Mouse (Mus musculus) lung, postnatal 0 days (tissue): ENCODE results near the gene Greb1. TPM values are rescaled to one million over a fixed set of nuclear protein-coding genes. Genes with fewer than 3 reads are reported as not detected.

Experiments used
- ATAC-seq: fragments of 200-750 bp; cut with Nextera tagmentation; 2 replicates; pipeline ENCODE4 v1.8.0; 2017; ENCODE audit warnings: moderate library complexity
- DNase-seq: peaks from one replicate; pipeline ENCODE4 v3.0.0-alpha.2; 2016; ENCODE audit warnings: low spot score
- H3K27ac ChIP-seq: fragments of 300-500 bp; sonication (generic); 2 replicates; pipeline ENCODE4 v1.5.1; 2014; ENCODE audit warnings: antibody characterized with exemption, mild to moderate bottlenecking, low read length, mixed read lengths
- H3K27me3 ChIP-seq: fragments of 300-500 bp; sonication (generic); replicated peaks from 2 replicates; pipeline ENCODE4 v1.6.1; 2014; ENCODE audit warnings: low read length, mixed read lengths; ENCODE audit not compliant: insufficient read depth
- H3K36me3 ChIP-seq: fragments of 300-500 bp; sonication (generic); 2 replicates; pipeline ENCODE4 v1.6.1; 2014; ENCODE audit warnings: low read length, mixed read lengths; ENCODE audit not compliant: insufficient read depth
- H3K4me1 ChIP-seq: fragments of 300-500 bp; sonication (generic); 2 replicates; pipeline ENCODE4 v1.6.1; 2014; ENCODE audit warnings: antibody characterized with exemption, low read depth, low read length, mixed read lengths; ENCODE audit not compliant: insufficient read depth
- H3K4me2 ChIP-seq: fragments of 300-500 bp; sonication (generic); replicated peaks from 2 replicates; pipeline ENCODE4 v1.6.1; 2014; ENCODE audit warnings: low read depth, mild to moderate bottlenecking, low read length, moderate library complexity, mixed read lengths
- H3K4me3 ChIP-seq: fragments of 300-500 bp; sonication (generic); 2 replicates; pipeline ENCODE4 v1.5.1; 2014; ENCODE audit warnings: low read depth, low read length
- H3K9ac ChIP-seq: fragments of 300-500 bp; sonication (generic); replicated peaks from 2 replicates; pipeline ENCODE4 v1.6.1; 2014; ENCODE audit warnings: low read depth, mild to moderate bottlenecking
- H3K9me3 ChIP-seq: fragments of 300-500 bp; sonication (generic); 2 replicates; pipeline ENCODE4 v1.6.1; 2016; ENCODE audit warnings: low read length, mixed read lengths
- CTCF ChIP-seq: IDR thresholded peaks from 2 replicates; pipeline ENCODE4 v1.5.1; 2016; ENCODE audit warnings: antibody characterized with exemption, mild to moderate bottlenecking
- EP300 ChIP-seq: IDR thresholded peaks from 2 replicates; pipeline ENCODE4 v1.6.1; 2016; ENCODE audit warnings: antibody characterized with exemption, mild to moderate bottlenecking, control low read depth
- WGBS: fragments of 180-500 bp; shearing (Covaris S2); extraction: QIAGEN DNeasy Blood & Tissue Kit; methylation state at CpG from one replicate; pipeline ENCODE4 v1.1.7; 2014; 5-methylcytosine and 5-hydroxymethylcytosine counted together
- polyA plus RNA-seq: library from polyadenylated mRNA; unstranded; fragments of >200 nt; fragmentation: Nextera tagmentation; extraction: Ambion mirVana; gene quantifications from 2 replicates; pipeline ENCODE4 v1.2.1, GENCODE M21; 2015

Gene Greb1
- polyA plus RNA-seq, 1 experiment from 2014 or later = 1.1 TPM

- no peak overlapping the region for H3K27ac ChIP-seq
- peak overlapping the region; percentile 68 for H3K9ac ChIP-seq
- no peaks in the 10 kb centered on the region for H3K36me3 ChIP-seq
- H3K9me3 ChIP-seq = no peaks in the 10 kb centered on the region
- H3K4me2 ChIP-seq = peak overlapping the region; percentile 82
- 1% methylated on average over 15 of the region's 15 CpGs for WGBS
- DNase-seq (no peak), ATAC-seq (0 out of 2 replicates have a peak, but pooled peaks have one; percentile 5)
- H3K27me3 ChIP-seq = no peaks in the 10 kb centered on the region
- H3K4me3 ChIP-seq = peak overlapping the region; percentile 80
- H3K4me1 ChIP-seq = peaks cover 5% of the 10 kb centered on the region; the same call in 1 of the 2 replicates
- TF ChIP-seq CTCF = no peak
- no peak for TF ChIP-seq EP300
These were observed 10.8 kb upstream of the Greb1 start for GRCm38 (mm10) chr12:16811477-16811876.

- no peaks in the 10 kb centered on the region for H3K27me3 ChIP-seq
- ATAC-seq (peak; percentile 87), DNase-seq (peak; percentile 87)
- peak within 1 kb of the TSS; percentile 68 for H3K9ac ChIP-seq
- no peaks in the 10 kb centered on the region for H3K9me3 ChIP-seq
- peak within 1 kb of the TSS; percentile 43; the same call in 1 of the 2 replicates for H3K27ac ChIP-seq
- no peaks in the 10 kb centered on the region for H3K36me3 ChIP-seq
- TF ChIP-seq CTCF = no peak; the same call in 1 of the 2 replicates
- TF ChIP-seq EP300 = no peak
- peak within 1 kb of the TSS; percentile 82 for H3K4me2 ChIP-seq
- peak within 1 kb of the TSS; percentile 80 for H3K4me3 ChIP-seq
- WGBS = 6% methylated on average over 60 of the region's 81 CpGs
- peaks cover 5% of the 10 kb centered on the region; the same call in 1 of the 2 replicates for H3K4me1 ChIP-seq
These were observed 10.1 kb upstream of the Greb1 start, which contains the start of gene E2f6 for GRCm38 (mm10) chr12:16810525-16811431. Gene E2f6, plus strand, starts transcription at chr12:16810963.

GRCm38 (mm10) chr12:16808045-16808444 is 7.4 kb upstream of the Greb1 start:
- Histone ChIP-seq H3K36me3 (no peaks in the 10 kb centered on the region), H3K27me3 (no peaks in the 10 kb centered on the region), H3K4me1 (peaks cover 5% of the 10 kb centered on the region; the same call in 1 of the 2 replicates), H3K9me3 (no peaks in the 10 kb centered on the region), H3K27ac (no peak overlapping the region), H3K9ac (no peak overlapping the region), H3K4me3 (no peak overlapping the region), H3K4me2 (no peak overlapping the region)
- TF ChIP-seq EP300 = no peak
- peak; percentile 79 for TF ChIP-seq CTCF
- peak; percentile 71 for ATAC-seq
- 46% methylated on average over 3 of the region's 3 CpGs for WGBS
- peak; percentile 84 for DNase-seq

- no peaks in the 10 kb centered on the region for H3K27me3 ChIP-seq
- TF ChIP-seq CTCF = peak; percentile 95
- TF ChIP-seq EP300 = no peak
- no peak overlapping the region for H3K9ac ChIP-seq
- no peak overlapping the region for H3K27ac ChIP-seq
- no peaks in the 10 kb centered on the region for H3K9me3 ChIP-seq
- H3K36me3 ChIP-seq = no peaks in the 10 kb centered on the region
- WGBS = 7% methylated on average over 5 of the region's 5 CpGs
- H3K4me3 ChIP-seq = no peak overlapping the region
- DNase-seq (peak; percentile 86), ATAC-seq (peak; percentile 68)
- H3K4me1 ChIP-seq = no peaks in the 10 kb centered on the region
- no peak overlapping the region for H3K4me2 ChIP-seq
These were observed 4.8 kb upstream of the Greb1 start for GRCm38 (mm10) chr12:16805511-16805910.

- ATAC-seq (no peak), DNase-seq (no peak)
- H3K27me3 ChIP-seq = 0 out of 2 replicates have a peak, but pooled peaks cover 4% of the 10 kb centered on the region
- no peak overlapping the region for H3K9ac ChIP-seq
- no peaks in the 10 kb centered on the region for H3K4me1 ChIP-seq
- no peak for TF ChIP-seq EP300
- no peak for TF ChIP-seq CTCF
- no peaks in the 10 kb centered on the region for H3K9me3 ChIP-seq
- no peak overlapping the region for H3K27ac ChIP-seq
- no peak overlapping the region for H3K4me2 ChIP-seq
- H3K4me3 ChIP-seq = no peak overlapping the region
- 71% methylated on average over 5 of the region's 5 CpGs for WGBS
- H3K36me3 ChIP-seq = no peaks in the 10 kb centered on the region
These were observed 3.3 kb upstream of the Greb1 start for GRCm38 (mm10) chr12:16803956-16804430.

- H3K27ac ChIP-seq = no peak overlapping the region
These were observed 2.7 kb upstream of the Greb1 start for GRCm38 (mm10) chr12:16803237-16803955.

More at GRCm38 (mm10) chr12:16803237-16803955, 2.7 kb upstream of the Greb1 start:
- no peak overlapping the region for H3K9ac ChIP-seq
- ATAC-seq (no peak), DNase-seq (no peak)
- no peaks in the 10 kb centered on the region for H3K9me3 ChIP-seq
- H3K4me3 ChIP-seq = no peak overlapping the region
- no peaks in the 10 kb centered on the region for H3K4me1 ChIP-seq
- no peak overlapping the region for H3K4me2 ChIP-seq
- H3K27me3 ChIP-seq = 0 out of 2 replicates have a peak, but pooled peaks cover 4% of the 10 kb centered on the region
- WGBS = 46% methylated on average over 5 of the region's 5 CpGs
- TF ChIP-seq EP300 (no peak), CTCF (no peak)
- H3K36me3 ChIP-seq = no peaks in the 10 kb centered on the region
